Mouse (Mus musculus) hindbrain, embryonic 11.5 days (tissue): ENCODE measurements around the gene Acrv1. TPM values are rescaled to one million over a fixed set of nuclear protein-coding genes. Genes with fewer than 3 reads are reported as not detected.
"Not testable (repeated sequence)": the region's sequence is repeated elsewhere in the genome, so short reads cannot be mapped to it uniquely, and the experiment has no call there.

ENCODE experiments used
- ATAC-seq: fragments of 200-750 bp; cut with Nextera tagmentation; 2 replicates; pipeline ENCODE4 v1.8.0; 2017; ENCODE audit warnings: mild to moderate bottlenecking, moderate TSS enrichment, moderate library complexity; ENCODE audit not compliant: low FRiP score
- DNase-seq: peaks from one replicate; pipeline ENCODE4 v3.0.0-alpha.2; 2015; ENCODE audit warnings: low spot score
- H3K27ac ChIP-seq: fragments of 300-500 bp; sonication (generic); 2 replicates; pipeline ENCODE4 v1.5.1; 2014; ENCODE audit warnings: mild to moderate bottlenecking, low read depth, low read length
- H3K27me3 ChIP-seq: fragments of 300-500 bp; sonication (generic); 2 replicates; pipeline ENCODE4 v1.6.1; 2014; ENCODE audit warnings: mild to moderate bottlenecking, low read length, moderate library complexity, mixed read lengths; ENCODE audit not compliant: control insufficient read depth, insufficient read depth
- H3K36me3 ChIP-seq: fragments of 300-500 bp; sonication (generic); 2 replicates; pipeline ENCODE4 v1.6.1; 2014; ENCODE audit warnings: mild to moderate bottlenecking, low read length, moderate library complexity, mixed read lengths; ENCODE audit not compliant: control insufficient read depth, insufficient read depth
- H3K4me1 ChIP-seq: fragments of 300-500 bp; sonication (generic); replicated peaks from 2 replicates; pipeline ENCODE4 v1.6.1; 2014; ENCODE audit warnings: low read length, mixed read lengths; ENCODE audit not compliant: control insufficient read depth, insufficient read depth
- H3K4me2 ChIP-seq: fragments of 300-500 bp; sonication (generic); replicated peaks from 2 replicates; pipeline ENCODE4 v1.6.1; 2014; ENCODE audit warnings: mild to moderate bottlenecking, low read depth, low read length
- H3K4me3 ChIP-seq: fragments of 300-500 bp; sonication (generic); 2 replicates; pipeline ENCODE4 v1.5.1; 2014; ENCODE audit warnings: low read depth, low read length
- H3K9ac ChIP-seq: fragments of 300-500 bp; sonication (generic); 2 replicates; pipeline ENCODE4 v1.6.1; 2014; ENCODE audit warnings: low read depth, low read length
- H3K9me3 ChIP-seq: fragments of 300-500 bp; sonication (generic); 2 replicates; pipeline ENCODE4 v1.6.1; 2016; ENCODE audit warnings: low read length; ENCODE audit not compliant: control insufficient read depth
- WGBS: fragments of 180-500 bp; shearing (Covaris S2); extraction: QIAGEN DNeasy Blood & Tissue Kit; methylation state at CpG from one replicate; pipeline ENCODE4 v1.1.7; 2014; 5-methylcytosine and 5-hydroxymethylcytosine counted together
- polyA plus RNA-seq: library from polyadenylated mRNA; unstranded; fragments of >200 nt; fragmentation: Nextera tagmentation; extraction: Ambion mirVana; gene quantifications from 2 replicates; pipeline ENCODE4 v1.2.1, GENCODE M21; 2014

Gene Acrv1
- not detected in 2 replicates for polyA plus RNA-seq

GRCm38 (mm10) chr9:36692920-36693319, at the start of gene Acrv1:
Acrv1 (plus strand) TSS chr9:36693220.
- H3K9me3 ChIP-seq, result no peaks in the 10 kb centered on the region

GRCm38 (mm10) chr9:36643276-36643675, 49.7 kb upstream of the Acrv1 start, which contains the start of gene A630095E13Rik:
A630095E13Rik (minus strand) TSS chr9:36643376.
- H3K27ac ChIP-seq, DNase-seq, H3K4me1 ChIP-seq, H3K27me3 ChIP-seq, H3K9me3 ChIP-seq, H3K9ac ChIP-seq, H3K4me2 ChIP-seq, H3K4me3 ChIP-seq, H3K36me3 ChIP-seq, ATAC-seq: not testable (repeated sequence)
- 69% methylated on average over 3 of the region's 3 CpGs for WGBS

More at GRCm38 (mm10) chr9:36692920-36693319, at the start of gene Acrv1:
- H3K9ac ChIP-seq, result no peak within 1 kb of the TSS
- H3K27me3 ChIP-seq, result no peaks in the 10 kb centered on the region
- H3K27ac ChIP-seq, result no peak within 1 kb of the TSS
- H3K4me3 ChIP-seq, result no peak within 1 kb of the TSS
- H3K36me3 ChIP-seq, result no peaks in the 10 kb centered on the region
- DNase-seq, result no peak
- 74% methylated on average over 1 of the region's 1 CpGs for whole genome bisulfite sequencing
- ATAC-seq, result no peak
- H3K4me1 ChIP-seq, result no peaks in the 10 kb centered on the region
- H3K4me2 ChIP-seq, result no peak within 1 kb of the TSS

GRCm38 (mm10) chr9:36681424-36681823, 11.6 kb upstream of the Acrv1 start:
- 86% methylated on average over 2 of the region's 2 CpGs for WGBS
- no peak overlapping the region for H3K4me2 ChIP-seq
- no peaks in the 10 kb centered on the region for H3K27me3 ChIP-seq
- no peaks in the 10 kb centered on the region for H3K4me1 ChIP-seq
- no peak for DNase-seq
- no peak overlapping the region for H3K27ac ChIP-seq
- no peaks in the 10 kb centered on the region for H3K36me3 ChIP-seq
- H3K4me3 ChIP-seq, result no peak overlapping the region
- no peak for ATAC-seq
- H3K9me3 ChIP-seq, result no peaks in the 10 kb centered on the region
- H3K9ac ChIP-seq, result no peak overlapping the region

GRCm38 (mm10) chr9:36687329-36687728, 5.7 kb upstream of the Acrv1 start:
- ATAC-seq (no peak), DNase-seq (peak; percentile 5)
- H3K4me2 ChIP-seq, result no peak overlapping the region
- no peak overlapping the region for H3K4me3 ChIP-seq
- H3K9ac ChIP-seq, result no peak overlapping the region
- no peak overlapping the region for H3K27ac ChIP-seq
- no peaks in the 10 kb centered on the region for H3K4me1 ChIP-seq
- no peaks in the 10 kb centered on the region for H3K36me3 ChIP-seq
- no peaks in the 10 kb centered on the region for H3K9me3 ChIP-seq
- H3K27me3 ChIP-seq, result no peaks in the 10 kb centered on the region

GRCm38 (mm10) chr9:36694276-36694675, 1.3 kb downstream of the Acrv1 start:
- Histone ChIP-seq H3K27ac (no peak overlapping the region), H3K27me3 (no peaks in the 10 kb centered on the region), H3K36me3 (no peaks in the 10 kb centered on the region), H3K9ac (no peak overlapping the region), H3K4me3 (no peak overlapping the region), H3K4me1 (no peaks in the 10 kb centered on the region), H3K4me2 (no peak overlapping the region), H3K9me3 (no peaks in the 10 kb centered on the region)
- 94% methylated on average over 10 of the region's 10 CpGs for WGBS
- ATAC-seq (no peak), DNase-seq (no peak)

- Histone ChIP-seq H3K27me3 (no peaks in the 10 kb centered on the region), H3K36me3 (no peaks in the 10 kb centered on the region), H3K27ac (no peak overlapping the region), H3K4me2 (no peak overlapping the region), H3K9ac (no peak overlapping the region), H3K9me3 (no peaks in the 10 kb centered on the region), H3K4me1 (no peaks in the 10 kb centered on the region), H3K4me3 (no peak overlapping the region)
- ATAC-seq (no peak), DNase-seq (no peak)
- WGBS, result 90% methylated on average over 3 of the region's 3 CpGs
Measured at GRCm38 (mm10) chr9:36705923-36706322, 12.9 kb downstream of the Acrv1 start.

GRCm38 (mm10) chr9:36707304-36707703, 14.3 kb downstream of the Acrv1 start:
- Histone ChIP-seq H3K27ac (no peak overlapping the region), H3K4me2 (no peak overlapping the region), H3K36me3 (no peaks in the 10 kb centered on the region), H3K27me3 (no peaks in the 10 kb centered on the region), H3K9ac (no peak overlapping the region), H3K9me3 (no peaks in the 10 kb centered on the region), H3K4me1 (no peaks in the 10 kb centered on the region), H3K4me3 (no peak overlapping the region)
- 97% methylated on average over 6 of the region's 6 CpGs for WGBS
- DNase-seq, result no peak
- ATAC-seq, result no peak

- WGBS, result 82% methylated on average over 3 of the region's 3 CpGs
- Histone ChIP-seq H3K27me3 (no peaks in the 10 kb centered on the region), H3K4me1 (no peaks in the 10 kb centered on the region), H3K4me2 (no peak overlapping the region), H3K9ac (no peak overlapping the region), H3K4me3 (no peak overlapping the region), H3K36me3 (no peaks in the 10 kb centered on the region), H3K9me3 (no peaks in the 10 kb centered on the region), H3K27ac (no peak overlapping the region)
- ATAC-seq (no peak), DNase-seq (no peak)
Measured at GRCm38 (mm10) chr9:36716624-36717023, 23.6 kb downstream of the Acrv1 start.

GRCm38 (mm10) chr9:36726131-36727033, 33.4 kb downstream of the Acrv1 start:
- H3K9ac ChIP-seq, result peak overlapping the region; percentile 50
- DNase-seq, result peak; percentile 95
- H3K9me3 ChIP-seq, result no peaks in the 10 kb centered on the region
- peak overlapping the region; percentile 72 for H3K4me2 ChIP-seq
- H3K36me3 ChIP-seq, result no peaks in the 10 kb centered on the region
- peak; percentile 95 for ATAC-seq
- H3K27me3 ChIP-seq, result no peaks in the 10 kb centered on the region
- H3K4me1 ChIP-seq, result 0 out of 2 replicates have a peak, but pooled peaks cover 2% of the 10 kb centered on the region
- H3K4me3 ChIP-seq, result peak overlapping the region; percentile 41
- H3K27ac ChIP-seq, result peak overlapping the region; percentile 65
- under 1% methylated on average over 53 of the region's 53 CpGs for WGBS
